Mouse (Mus musculus): ENCODE measurements around the gene Nudc.

The Nudc gene

DNA sequence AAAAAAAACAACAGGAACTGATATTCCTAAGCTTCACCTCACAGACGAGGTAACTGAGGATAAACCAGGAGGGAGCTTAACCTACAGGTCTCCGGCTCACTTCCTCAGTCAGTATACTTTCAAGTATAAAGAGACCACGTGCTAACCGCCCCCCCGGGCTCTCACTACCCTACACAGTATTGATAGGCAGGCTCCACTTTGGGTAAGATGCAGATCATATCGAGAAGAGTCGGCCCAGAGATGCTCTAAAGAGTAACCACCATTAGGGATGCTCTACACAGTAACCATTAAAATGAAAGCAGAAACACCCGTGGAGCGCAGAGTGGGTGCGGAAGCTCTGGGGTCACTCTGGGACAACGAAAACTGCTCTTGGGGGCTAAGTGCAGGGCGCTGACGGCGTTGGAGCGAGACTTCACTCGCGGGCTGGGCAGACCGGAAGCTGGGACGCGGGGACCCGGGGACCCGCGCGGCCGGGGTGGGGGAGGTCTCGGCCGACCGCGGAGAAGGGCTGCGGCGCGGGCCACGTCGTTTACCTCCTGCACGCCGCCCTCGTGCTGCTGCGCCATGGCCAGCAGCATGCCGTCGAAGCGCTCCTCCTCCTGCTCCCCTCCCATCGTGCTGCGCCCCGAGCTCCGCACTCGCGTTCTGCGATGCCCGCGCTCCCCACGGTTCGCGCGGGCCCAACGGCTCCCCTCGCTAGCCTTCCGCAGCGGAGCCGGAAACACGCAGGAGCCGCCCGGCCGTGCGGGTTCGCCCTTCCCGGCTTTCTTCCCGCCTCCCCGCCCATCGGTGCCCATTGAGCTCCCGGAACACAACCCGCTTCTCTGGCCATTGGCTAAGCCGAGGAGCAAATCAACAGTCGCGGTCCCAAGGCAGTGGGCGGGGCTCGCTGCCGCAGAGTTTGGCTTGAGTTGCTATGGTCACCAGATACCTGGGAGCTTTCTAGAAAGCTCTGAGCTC lies at the start of gene Nudc:
Nudc (minus strand) TSS at position 725 of the 960 bp plus-strand sequence.
- ChIA-PET POLR2A (interaction anchor here (0.5 to 4.1 kb wide), 107 partner anchors 9 to 1254 kb away, joined by 3 to 35 read pairs (median 4); partner anchors contain the start of genes Gpatch3 (in 3 of the 4), Ppp1r8 (in 3 of the 4), Wdtc1 (in 3 of the 4) and Gpn2 (in 2 of the 4)), CTCF (interaction anchor here (0.6 to 1.4 kb wide), 30 partner anchors 9 to 1113 kb away, joined by 3 to 16 read pairs (median 4); partner anchors contain the start of genes Gpatch3 (in 1 of the 4), Tent5b (in 1 of the 4) and Zdhhc18 (in 1 of the 4))

DNA sequence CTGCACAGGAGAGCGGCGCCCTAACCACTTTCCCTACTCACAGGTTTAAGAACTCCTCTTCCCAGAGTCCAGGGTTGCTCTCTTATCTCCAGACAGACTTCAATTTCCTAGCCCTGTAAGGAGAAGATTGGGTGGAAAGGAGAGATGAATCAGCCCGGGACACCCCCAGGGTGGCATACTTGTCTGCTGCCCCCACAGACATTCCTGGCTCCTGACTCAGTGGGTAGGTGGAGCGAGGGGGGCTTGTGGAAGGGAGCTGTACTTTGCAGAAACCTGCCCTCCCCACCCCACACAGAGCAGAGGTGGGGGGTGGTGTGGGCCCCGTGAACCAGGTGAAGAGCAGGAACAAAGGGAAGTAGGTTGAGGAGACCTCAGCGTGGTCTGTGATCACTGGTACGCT lies 49.7 kb upstream of the Nudc start:
- ChIA-PET POLR2A (interaction anchor here (0.6 to 7.5 kb wide), 29 partner anchors 9 to 1020 kb away, joined by 3 to 49 read pairs (median 4); partner anchors contain the start of genes Gpn2 (in 3 of the 4), Zdhhc18 (in 2 of the 4), Gpatch3 (in 1 of the 4) and Nudc (in 1 of the 4)), CTCF (interaction anchor here (0.5 to 2.4 kb wide), 21 partner anchors 9 to 1173 kb away, joined by 3 to 19 read pairs (median 4); partner anchors contain the start of gene Zdhhc18 (in 2 of the 4))

GRCm38 (mm10) chr4:133592570-133592969 lies 46.8 kb upstream of the Nudc start:
- CTCF ChIA-PET = interaction anchor here (0.7 to 2.9 kb wide), 33 partner anchors 10 to 248 kb away, joined by 3 to 18 read pairs (median 4); partner anchors contain the start of genes Zdhhc18 (in 4 of the 4) and Sfn (in 2 of the 4)
- POLR2A ChIA-PET = interaction anchor here in 3 of 4 experiments (0.6 to 7.5 kb wide), 14 partner anchors 13 to 246 kb away, joined by 3 to 49 read pairs (median 4); partner anchors contain the start of genes Nudc (in 1 of the 3) and Zdhhc18 (in 1 of the 3)

GRCm38 (mm10) chr4:133584059-133584951 lies 38.5 kb upstream of the Nudc start, which contains the start of gene Gpn2:
TSS of gene Gpn2 (plus strand) at chr4:133584362.
- ChIA-PET CTCF (interaction anchor here in 3 of 4 experiments (0.5 to 1.4 kb wide), 8 partner anchors 9 to 174 kb away, joined by 3 to 6 read pairs (median 4); no protein-coding TSS in a partner anchor), POLR2A (interaction anchor here (0.5 to 4.0 kb wide), 22 partner anchors 9 to 314 kb away, joined by 3 to 25 read pairs (median 4); partner anchors contain the start of genes Gpatch3 (in 2 of the 4), Nudc (in 2 of the 4), Nr0b2 (in 1 of the 4) and Tent5b (in 1 of the 4))

DNA sequence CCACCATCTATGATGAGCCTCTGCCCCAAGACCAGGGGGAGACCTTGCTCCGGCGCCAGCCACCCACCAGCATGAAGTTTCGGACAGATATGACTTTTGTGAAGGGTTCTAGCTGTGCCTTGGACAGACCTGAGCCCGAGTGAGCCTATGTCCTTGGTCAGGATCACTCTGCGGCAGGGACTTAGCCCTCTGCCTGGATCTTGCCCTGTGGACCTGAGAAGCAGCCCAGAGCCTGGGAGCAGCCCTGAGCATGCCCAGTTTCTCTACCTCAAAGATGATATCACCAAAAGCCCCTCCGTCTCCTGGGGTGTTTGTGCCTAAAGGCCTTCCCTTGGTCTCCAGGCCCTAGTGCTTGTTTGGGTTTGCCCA lies 37.9 kb upstream of the Nudc start:
- POLR2A ChIA-PET = interaction anchor here (0.5 to 4.0 kb wide), 16 partner anchors 8 to 315 kb away, joined by 3 to 25 read pairs (median 4); partner anchors contain the start of genes Gpatch3 (in 2 of the 4), Nudc (in 2 of the 4) and Wdtc1 (in 1 of the 4)
- CTCF ChIA-PET = interaction anchor here in 3 of 4 experiments (0.5 to 1.4 kb wide), 5 partner anchors 9 to 86 kb away, joined by 3 to 6 read pairs (median 4); no protein-coding TSS in a partner anchor

DNA sequence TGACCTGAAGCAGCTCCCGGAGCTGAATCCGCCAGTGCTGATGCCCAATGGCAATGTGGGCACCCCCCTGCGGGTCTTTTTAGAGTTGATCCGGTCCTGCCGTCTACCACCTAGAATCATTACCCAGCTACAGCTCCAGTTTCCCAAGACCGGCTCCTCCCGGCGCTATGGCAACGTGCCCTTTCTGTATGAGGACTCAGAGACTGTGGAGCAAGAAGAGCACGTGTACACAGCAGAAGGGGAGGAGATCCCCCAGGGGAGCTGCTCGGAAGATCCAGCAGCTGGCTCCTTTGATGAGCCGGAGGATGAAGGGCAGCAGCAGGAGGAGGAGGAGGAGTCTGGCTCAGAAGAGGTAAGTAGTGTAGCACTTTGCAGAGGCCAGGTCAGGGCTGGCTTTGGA lies 32.2 kb upstream of the Nudc start:
- POLR2A ChIA-PET = interaction anchor here (0.5 to 1.5 kb wide), 21 partner anchors 8 to 1812 kb away, joined by 3 to 4 read pairs (median 3); partner anchors contain the start of genes Nudc (in 3 of the 4) and Wdtc1 (in 1 of the 4)
- CTCF ChIA-PET = interaction anchor here in 2 of 4 experiments (0.7 to 1.7 kb wide), 7 partner anchors 15 to 262 kb away, joined by 3 to 5 read pairs (median 3); partner anchors contain the start of genes Nudc (in 1 of the 2) and Sfn (in 1 of the 2)

GRCm38 (mm10) chr4:133574843-133575202 lies 29.0 kb upstream of the Nudc start:
- POLR2A ChIA-PET = interaction anchor here in 3 of 4 experiments (0.6 to 4.7 kb wide), 47 partner anchors 8 to 392 kb away, joined by 3 to 28 read pairs (median 4); partner anchors contain the start of genes Nudc (in 3 of the 3), Wdtc1 (in 3 of the 3), Gpn2 (in 2 of the 3) and Trnp1 (in 1 of the 3)
- CTCF ChIA-PET = interaction anchor here in 3 of 4 experiments (0.5 to 2.6 kb wide), 17 partner anchors 9 to 667 kb away, joined by 3 to 7 read pairs (median 4); partner anchors contain the start of genes Tent5b (in 3 of the 3), Zdhhc18 (in 2 of the 3), Gpn2 (in 1 of the 3) and Nudc (in 1 of the 3)

GRCm38 (mm10) chr4:133574070-133574842 lies 28.5 kb upstream of the Nudc start, which contains the start of gene Gpatch3:
TSS of gene Gpatch3 (plus strand) at chr4:133574745.
- ChIA-PET CTCF (interaction anchor here (0.5 to 2.6 kb wide), 21 partner anchors 10 to 779 kb away, joined by 3 to 8 read pairs (median 4); partner anchors contain the start of genes Tent5b (in 3 of the 4), Gpn2 (in 2 of the 4), Zdhhc18 (in 2 of the 4) and Nudc (in 1 of the 4)), POLR2A (interaction anchor here in 3 of 4 experiments (0.6 to 4.7 kb wide), 50 partner anchors 8 to 393 kb away, joined by 3 to 28 read pairs (median 4); partner anchors contain the start of genes Nudc (in 3 of the 3), Wdtc1 (in 3 of the 3), Gpn2 (in 2 of the 3) and Trnp1 (in 1 of the 3))

- CTCF ChIA-PET = interaction anchor here (0.6 to 1.4 kb wide), 4 partner anchors 90 to 525 kb away, joined by 3 to 4 read pairs (median 3); partner anchors contain the start of genes Cd52 (in 1 of the 4) and Tent5b (in 1 of the 4)
- POLR2A ChIA-PET = interaction anchor here in 3 of 4 experiments (0.8 to 1.7 kb wide), 21 partner anchors 8 to 329 kb away, joined by 3 to 8 read pairs (median 3); partner anchors contain the start of genes Nudc (in 2 of the 3), Gpn2 (in 1 of the 3), Kdf1 (in 1 of the 3) and Nr0b2 (in 1 of the 3)
Observed at GRCm38 (mm10) chr4:133570066-133570466, 24.3 kb upstream of the Nudc start.

DNA sequence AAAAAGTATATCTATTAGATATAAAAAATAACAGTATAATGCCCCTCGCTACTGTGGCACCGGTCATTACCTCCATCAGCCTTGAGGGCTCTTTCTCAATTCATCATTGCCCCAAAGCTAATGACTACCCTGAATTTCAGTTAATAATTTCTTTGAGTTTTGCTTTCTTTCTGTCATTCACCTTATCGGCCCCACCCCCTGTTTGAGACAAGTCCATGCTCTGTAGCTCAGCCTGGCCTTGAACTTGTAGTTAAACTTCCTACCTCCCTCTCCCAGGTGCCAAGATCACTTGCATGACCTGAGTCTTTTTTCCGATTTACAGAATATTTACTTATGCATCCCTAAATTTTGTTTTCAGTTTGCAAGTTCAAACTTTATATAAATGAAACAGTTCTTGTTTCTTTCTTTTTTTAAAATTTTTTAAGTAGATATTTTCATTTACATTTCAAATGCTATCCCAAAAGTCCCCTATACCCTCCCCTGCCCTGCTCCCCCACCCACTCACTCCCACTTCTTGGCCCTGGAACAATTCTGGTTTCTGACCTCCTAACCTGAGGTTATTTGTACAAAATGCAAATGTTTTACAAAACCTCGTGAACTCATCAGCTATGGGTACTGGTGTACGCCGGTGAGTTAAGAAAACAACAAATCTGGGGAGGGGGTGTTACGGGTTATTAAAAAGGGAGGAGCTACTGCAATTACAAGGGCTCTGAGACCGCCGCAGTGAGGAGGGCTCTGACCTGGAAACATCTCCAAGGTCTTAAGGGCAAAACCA lies 23.7 kb upstream of the Nudc start:
- CTCF ChIA-PET = interaction anchor here in 2 of 4 experiments (0.6 to 1.4 kb wide), 3 partner anchors 40 to 95 kb away, joined by 3 to 4 read pairs (median 3); partner anchors contain the start of gene Tent5b (in 1 of the 2)

DNA sequence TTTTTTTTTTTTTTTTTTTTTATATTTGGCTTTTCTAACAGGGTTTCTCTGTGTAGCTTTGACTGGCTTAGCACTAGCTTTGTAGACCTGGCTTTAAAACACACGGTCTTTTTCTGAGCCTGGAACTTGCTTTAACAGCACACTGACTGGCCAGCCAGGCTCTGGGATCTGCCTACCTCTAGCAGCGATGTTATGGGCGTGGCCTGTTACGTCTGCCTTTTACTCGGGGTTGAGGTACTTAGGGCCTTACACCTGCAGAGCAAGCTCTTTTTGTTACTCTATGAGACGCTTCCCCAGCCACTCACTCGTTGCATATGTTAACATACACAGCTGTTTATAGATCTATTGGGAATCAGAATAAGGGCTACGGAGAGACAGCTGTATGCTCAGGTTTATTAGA lies 21.5 kb upstream of the Nudc start:
- ChIA-PET CTCF (interaction anchor here (0.5 to 1.8 kb wide), 25 partner anchors 13 to 1035 kb away, joined by 3 to 10 read pairs (median 3); partner anchors contain the start of genes Nudc (in 1 of the 4), Tent5b (in 1 of the 4) and Zdhhc18 (in 1 of the 4)), POLR2A (interaction anchor here (0.6 to 1.5 kb wide), 22 partner anchors 21 to 297 kb away, joined by 3 to 8 read pairs (median 3); partner anchors contain the start of genes Nudc (in 4 of the 4), Wdtc1 (in 2 of the 4) and Tent5b (in 1 of the 4))

More for the DNA sequence above, 23.7 kb upstream of the Nudc start:
- POLR2A ChIA-PET = interaction anchor here in 3 of 4 experiments (0.8 to 1.7 kb wide), 22 partner anchors 9 to 330 kb away, joined by 3 to 8 read pairs (median 3); partner anchors contain the start of genes Nudc (in 2 of the 3), Gpn2 (in 1 of the 3), Kdf1 (in 1 of the 3) and Nr0b2 (in 1 of the 3)

GRCm38 (mm10) chr4:133563123-133563571 lies 17.4 kb upstream of the Nudc start:
- POLR2A ChIA-PET = interaction anchor here in 3 of 4 experiments (0.6 to 1.8 kb wide), 8 partner anchors 9 to 113 kb away, joined by 3 to 12 read pairs (median 3); partner anchors contain the start of gene Nudc (in 2 of the 3)
- CTCF ChIA-PET = interaction anchor here in 3 of 4 experiments (0.5 to 1.5 kb wide), 4 partner anchors 22 to 1037 kb away, joined by 3 to 5 read pairs (median 4); no protein-coding TSS in a partner anchor

DNA sequence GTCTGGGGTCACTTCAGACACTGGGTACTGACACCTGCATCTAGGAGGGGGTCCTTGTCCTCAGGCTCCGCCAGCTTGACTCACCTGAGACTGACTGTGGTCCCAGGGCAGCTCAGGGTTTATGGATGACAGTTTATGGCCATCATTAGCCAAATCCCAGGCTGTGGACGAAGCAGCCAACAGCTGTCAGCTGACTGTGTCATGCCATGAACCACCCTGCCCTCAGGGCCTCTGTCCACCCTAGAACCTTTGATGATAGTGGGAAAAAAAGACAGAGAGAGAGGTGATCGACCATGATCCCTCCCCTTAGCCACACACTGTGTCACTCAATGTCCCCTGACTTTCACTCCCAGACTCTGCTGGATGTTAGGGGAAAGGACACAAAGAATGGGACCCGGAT lies 15.8 kb upstream of the Nudc start:
- ChIA-PET CTCF (interaction anchor here in 1 of 4 experiments (0.5 kb wide), 1 partner anchor 50 kb away, joined by 3 read pairs; no protein-coding TSS in a partner anchor), POLR2A (interaction anchor here in 2 of 4 experiments (0.8 to 2.0 kb wide), 5 partner anchors 9 to 32 kb away, joined by 3 to 6 read pairs (median 5); partner anchors contain the start of gene Nudc (in 2 of the 2))

GRCm38 (mm10) chr4:133559846-133560245 lies 14.1 kb upstream of the Nudc start:
- ChIA-PET CTCF (no interaction called here), POLR2A (interaction anchor here in 1 of 4 experiments (0.6 to 2.0 kb wide), 2 partner anchors 10 to 29 kb away, joined by 3 to 5 read pairs; no protein-coding TSS in a partner anchor)
